Mouse (Mus musculus) C2C12 (cell line): ENCODE measurements at regions not wholly inside any gene's neighbourhood (a gene's known extent, or its start where the extent isn't known, plus 50 kb on each side); places are given as distances from the start of the nearest gene placed in this dataset.

ENCODE experiments used
- H3K27me3 ChIP-seq: one replicate; pipeline ENCODE4 v1.6.1; 2011; ENCODE audit not compliant: control insufficient read depth, insufficient read depth, insufficient read length
- H3K36me3 ChIP-seq: one replicate; pipeline ENCODE4 v1.6.1; 2011; ENCODE audit not compliant: control insufficient read depth, insufficient read depth
- H3K4me3 ChIP-seq: one replicate; pipeline ENCODE4 v1.5.1; 2011; ENCODE audit warnings: mild to moderate bottlenecking, control low read depth; ENCODE audit not compliant: poor library complexity, insufficient read depth, severe bottlenecking
- H3K79me2 ChIP-seq: one replicate; pipeline ENCODE4 v1.6.1; 2011; ENCODE audit not compliant: control insufficient read depth, insufficient read depth
- H3K79me3 ChIP-seq: one replicate; pipeline ENCODE4 v1.6.1; 2011; ENCODE audit warnings: low read depth, control low read depth
- H3ac ChIP-seq: one replicate; pipeline ENCODE3; 2011; ENCODE audit warnings: low read depth; ENCODE audit not compliant: control insufficient read depth, insufficient read length
- CEBPB ChIP-seq: IDR thresholded peaks from one replicate; pipeline ENCODE4 v1.6.1; 2011; ENCODE audit warnings: low read depth, mild to moderate bottlenecking, control low read depth, moderate library complexity
- CTCF ChIP-seq: IDR thresholded peaks from one replicate; pipeline ENCODE4 v1.5.1; 2011; ENCODE audit not compliant: control insufficient read depth, insufficient read depth, insufficient read length
- FOSL1 ChIP-seq: IDR thresholded peaks from one replicate; pipeline ENCODE4 v1.8.0; 2011; ENCODE audit warnings: mild to moderate bottlenecking, low read length; ENCODE audit not compliant: poor library complexity, insufficient read depth, severe bottlenecking
- MAX ChIP-seq: IDR thresholded peaks from one replicate; pipeline ENCODE4 v1.6.1; 2011; ENCODE audit warnings: mild to moderate bottlenecking, control low read depth
- MYOD1 ChIP-seq: IDR thresholded peaks from one replicate; pipeline ENCODE4 v1.6.1; 2011; ENCODE audit warnings: low read depth; ENCODE audit not compliant: control insufficient read depth, insufficient read length
- MYOG ChIP-seq: IDR thresholded peaks from one replicate; pipeline ENCODE4 v1.6.1; 2011; ENCODE audit not compliant: control insufficient read depth, insufficient read length; ENCODE audit errors: extremely low read depth
- USF1 ChIP-seq: IDR thresholded peaks from one replicate; pipeline ENCODE4 v1.6.1; 2011; ENCODE audit warnings: low read depth, mild to moderate bottlenecking, control low read depth, moderate library complexity

- H3K79me3 ChIP-seq, result no peaks in the 10 kb centered on the region
- TF ChIP-seq FOSL1, result no peak
- no peak for TF ChIP-seq MYOD1
- no peak for TF ChIP-seq CTCF
- no peak for TF ChIP-seq USF1
- no peak for TF ChIP-seq CEBPB
- no peak for TF ChIP-seq MYOG
- no peak for TF ChIP-seq MAX
- H3K36me3 ChIP-seq, result no peaks in the 10 kb centered on the region
- H3ac ChIP-seq, result no peak overlapping the region
- H3K27me3 ChIP-seq, result peaks cover 10% of the 10 kb centered on the region
- H3K79me2 ChIP-seq, result no peaks in the 10 kb centered on the region
- no peak overlapping the region for H3K4me3 ChIP-seq
These were observed 91.8 kb upstream of the Neo1 start for GRCm38 (mm10) chr9:59128023-59128422.

GRCm38 (mm10) chr9:59125886-59126285 lies 89.6 kb upstream of the Neo1 start:
- no peak for TF ChIP-seq CTCF
- TF ChIP-seq MYOD1, result no peak
- TF ChIP-seq MAX, result no peak
- no peak for TF ChIP-seq FOSL1
- TF ChIP-seq CEBPB, result no peak
- TF ChIP-seq MYOG, result no peak
- TF ChIP-seq USF1, result no peak
- peaks cover 6% of the 10 kb centered on the region for H3K27me3 ChIP-seq
- no peaks in the 10 kb centered on the region for H3K79me2 ChIP-seq
- H3K4me3 ChIP-seq, result no peak overlapping the region
- no peaks in the 10 kb centered on the region for H3K36me3 ChIP-seq
- H3K79me3 ChIP-seq, result no peaks in the 10 kb centered on the region
- no peak overlapping the region for H3ac ChIP-seq

- Histone ChIP-seq H3K36me3 (no peaks in the 10 kb centered on the region), H3K27me3 (no peaks in the 10 kb centered on the region), H3K4me3 (no peak overlapping the region), H3K79me2 (no peaks in the 10 kb centered on the region), H3ac (no peak overlapping the region), H3K79me3 (no peaks in the 10 kb centered on the region)
- no peak for TF ChIP-seq FOSL1
- no peak for TF ChIP-seq MYOD1
- TF ChIP-seq MAX, result no peak
- no peak for TF ChIP-seq USF1
- TF ChIP-seq MYOG, result no peak
- no peak for TF ChIP-seq CEBPB
- TF ChIP-seq CTCF, result no peak
These were observed 80.3 kb upstream of the Neo1 start for GRCm38 (mm10) chr9:59116561-59116960.

GRCm38 (mm10) chr9:59113859-59114258 lies 77.6 kb upstream of the Neo1 start:
- TF ChIP-seq MYOD1 (no peak), FOSL1 (no peak), CTCF (no peak), USF1 (no peak), MAX (no peak), MYOG (no peak), CEBPB (no peak)
- Histone ChIP-seq H3ac (no peak overlapping the region), H3K27me3 (no peaks in the 10 kb centered on the region), H3K4me3 (no peak overlapping the region), H3K79me3 (no peaks in the 10 kb centered on the region), H3K36me3 (no peaks in the 10 kb centered on the region), H3K79me2 (no peaks in the 10 kb centered on the region)

GRCm38 (mm10) chr9:59099738-59100137 lies 63.5 kb upstream of the Neo1 start:
- Histone ChIP-seq H3K36me3 (no peaks in the 10 kb centered on the region), H3K4me3 (no peak overlapping the region), H3ac (no peak overlapping the region), H3K79me3 (no peaks in the 10 kb centered on the region), H3K27me3 (no peaks in the 10 kb centered on the region), H3K79me2 (no peaks in the 10 kb centered on the region)
- TF ChIP-seq CEBPB (no peak), USF1 (no peak), MAX (no peak), FOSL1 (no peak), MYOG (no peak)

GRCm38 (mm10) chr9:59097564-59097963 lies 61.3 kb upstream of the Neo1 start:
- H3K27me3 ChIP-seq, result no peaks in the 10 kb centered on the region
- TF ChIP-seq FOSL1 (no peak), CEBPB (no peak), MYOD1 (no peak), MYOG (no peak), MAX (no peak), USF1 (no peak), CTCF (no peak)
- H3K36me3 ChIP-seq, result no peaks in the 10 kb centered on the region
- no peaks in the 10 kb centered on the region for H3K79me3 ChIP-seq
- H3K79me2 ChIP-seq, result no peaks in the 10 kb centered on the region
- no peak overlapping the region for H3K4me3 ChIP-seq
- H3ac ChIP-seq, result no peak overlapping the region
